Mouse (Mus musculus) MEL (cell line): ENCODE results near the gene Zgrf1. TPM values are rescaled to one million over a fixed set of nuclear protein-coding genes. Genes with fewer than 3 reads are reported as not detected.

Experiments
- DNase-seq: peaks from one replicate; pipeline ENCODE4 v3.0.0; 2011; ENCODE audit warnings: low read depth, low spot score
- H3K27ac ChIP-seq: 2 replicates; pipeline ENCODE4 v1.5.1; 2012; ENCODE audit warnings: low read depth, mild to moderate bottlenecking, control low read depth, low read length, moderate library complexity; ENCODE audit not compliant: control insufficient read depth
- H3K27me3 ChIP-seq, 2 experiments: fragments of 150-350 bp in 1 of 2; sonication (generic) in 1 of 2; 2 replicates each; pipeline ENCODE4 v1.6.1; 2012; ENCODE audit warnings: low read length in 2 of 2, mild to moderate bottlenecking in 2 of 2, improper control_type of control experiment in 1 of 2, moderate library complexity in 1 of 2; ENCODE audit not compliant: insufficient read depth in 2 of 2, control insufficient read depth in 1 of 2
- H3K36me3 ChIP-seq, 2 experiments: 2 replicates each; pipeline ENCODE4 v1.6.1; 2012 to 2014; ENCODE audit warnings: low read length in 2 of 2, improper control_type of control experiment in 1 of 2, inconsistent platforms in 1 of 2, mild to moderate bottlenecking in 1 of 2; ENCODE audit not compliant: insufficient read depth in 2 of 2, control insufficient read depth in 1 of 2
- H3K4me1 ChIP-seq, 2 experiments: fragments of 150-350 bp in 1 of 2; sonication (generic) in 1 of 2; 2 replicates each; pipeline ENCODE4 v1.6.1; 2012; ENCODE audit warnings: low read length in 2 of 2, improper control_type of control experiment in 1 of 2, mild to moderate bottlenecking in 1 of 2; ENCODE audit not compliant: insufficient read depth in 2 of 2, control insufficient read depth in 1 of 2
- H3K4me3 ChIP-seq, 2 experiments: fragments of 150-350 bp in 1 of 2; sonication (generic) in 1 of 2; 2 replicates each; pipeline ENCODE4 v1.5.1; 2012; ENCODE audit warnings: low read depth in 2 of 2, low read length in 2 of 2, mild to moderate bottlenecking in 2 of 2, moderate library complexity in 2 of 2, control low read depth in 1 of 2, improper control_type of control experiment in 1 of 2; ENCODE audit not compliant: control insufficient read depth in 1 of 2, insufficient read depth in 1 of 2
- H3K79me2 ChIP-seq: 2 replicates; pipeline ENCODE4 v1.6.1; 2012; ENCODE audit warnings: mild to moderate bottlenecking, low read length, moderate library complexity; ENCODE audit not compliant: control insufficient read depth, poor library complexity, insufficient read depth
- H3K9ac ChIP-seq: 2 replicates; pipeline ENCODE4 v1.6.1; 2012; ENCODE audit warnings: low read depth, mild to moderate bottlenecking, control low read depth, low read length, moderate library complexity; ENCODE audit not compliant: control insufficient read depth, poor library complexity, severe bottlenecking
- H3K9me3 ChIP-seq: fragments of 150-350 bp; sonication (generic); replicated peaks from 2 replicates; pipeline ENCODE4 v1.6.1; 2012; ENCODE audit warnings: mild to moderate bottlenecking, low read length, improper control_type of control experiment, moderate library complexity; ENCODE audit not compliant: insufficient read depth
- BHLHE40 ChIP-seq: IDR thresholded peaks from 2 replicates; pipeline ENCODE4 v1.6.1; 2012; ENCODE audit warnings: low read depth, mild to moderate bottlenecking, inconsistent platforms, low read length, improper control_type of control experiment, borderline replicate concordance
- CHD2 ChIP-seq: IDR thresholded peaks from 2 replicates; pipeline ENCODE4 v1.6.1; 2011; ENCODE audit warnings: low read length, improper control_type of control experiment
- CTCF ChIP-seq, 3 experiments: IDR thresholded peaks in 2 of 3; conservative IDR thresholded peaks in 1 of 3; 2 replicates each; pipeline ENCODE4 v1.5.1; 2011 to 2012; ENCODE audit warnings: low read length in 3 of 3, low read depth in 2 of 3, mild to moderate bottlenecking in 2 of 3, improper control_type of control experiment in 1 of 3, inconsistent platforms in 1 of 3, mixed read lengths in 1 of 3, moderate library complexity in 1 of 3; ENCODE audit not compliant: control insufficient read depth in 1 of 3, insufficient read depth in 1 of 3, poor library complexity in 1 of 3, severe bottlenecking in 1 of 3
- E2F4 ChIP-seq: IDR thresholded peaks from 2 replicates; pipeline ENCODE4 v1.6.1; 2011; ENCODE audit warnings: low read depth, low read length, improper control_type of control experiment, borderline replicate concordance
- ELF1 ChIP-seq: IDR thresholded peaks from 2 replicates; pipeline ENCODE4 v1.6.1; 2014; ENCODE audit warnings: low read depth, mild to moderate bottlenecking, inconsistent platforms, low read length, improper control_type of control experiment, moderate library complexity
- EP300 ChIP-seq, 2 experiments: IDR thresholded peaks; 2 replicates each; pipeline ENCODE4 v1.6.1; 2011; ENCODE audit warnings: improper control_type of control experiment in 2 of 2, low read length in 2 of 2, low read depth in 1 of 2, mild to moderate bottlenecking in 1 of 2
- ETS1 ChIP-seq: IDR thresholded peaks from 2 replicates; pipeline ENCODE4 v1.6.1; 2012; ENCODE audit warnings: low read depth, mild to moderate bottlenecking, inconsistent platforms, low read length, improper control_type of control experiment, moderate library complexity
- GABPA ChIP-seq: IDR thresholded peaks from 2 replicates; pipeline ENCODE4 v1.6.1; 2012; ENCODE audit warnings: low read depth, mild to moderate bottlenecking, inconsistent platforms, low read length, improper control_type of control experiment, moderate library complexity
- HCFC1 ChIP-seq: IDR thresholded peaks from 2 replicates; pipeline ENCODE4 v1.6.1; 2012; ENCODE audit warnings: low read depth, mild to moderate bottlenecking, inconsistent platforms, low read length, improper control_type of control experiment, moderate library complexity
- JUND ChIP-seq: IDR thresholded peaks from 2 replicates; pipeline ENCODE4 v1.6.1; 2011; ENCODE audit warnings: low read depth, mild to moderate bottlenecking, improper control_type of control experiment, low read length
- MAFK ChIP-seq: IDR thresholded peaks from 2 replicates; pipeline ENCODE4 v1.6.1; 2011; ENCODE audit warnings: low read depth, mild to moderate bottlenecking, low read length, improper control_type of control experiment, borderline replicate concordance
- MAX ChIP-seq: IDR thresholded peaks from 2 replicates; pipeline ENCODE4 v1.6.1; 2011; ENCODE audit warnings: low read length, improper control_type of control experiment
- MAZ ChIP-seq: IDR thresholded peaks from 2 replicates; pipeline ENCODE4 v1.6.1; 2012; ENCODE audit warnings: low read depth, mild to moderate bottlenecking, inconsistent platforms, low read length, improper control_type of control experiment
- MEF2A ChIP-seq: IDR thresholded peaks from 2 replicates; pipeline ENCODE4 v1.6.1; 2014; ENCODE audit warnings: low read depth, mild to moderate bottlenecking, inconsistent platforms, low read length, improper control_type of control experiment; ENCODE audit not compliant: poor library complexity, insufficient replicate concordance, severe bottlenecking; ENCODE audit errors: extremely low read depth
- MXI1 ChIP-seq: IDR thresholded peaks from 2 replicates; pipeline ENCODE4 v1.6.1; 2011; ENCODE audit warnings: mild to moderate bottlenecking, low read depth, low read length, improper control_type of control experiment
- MYB ChIP-seq: IDR thresholded peaks from 2 replicates; pipeline ENCODE4 v1.6.1; 2011; ENCODE audit warnings: mild to moderate bottlenecking, low read depth, low read length, improper control_type of control experiment
- MYC ChIP-seq: IDR thresholded peaks from 2 replicates; pipeline ENCODE4 v1.6.1; 2011; ENCODE audit warnings: low read depth, mild to moderate bottlenecking, low read length, improper control_type of control experiment, moderate library complexity
- NRF1 ChIP-seq: IDR thresholded peaks from 2 replicates; pipeline ENCODE4 v1.6.1; 2014; ENCODE audit warnings: low read depth, mild to moderate bottlenecking, inconsistent platforms, low read length, improper control_type of control experiment, moderate library complexity; ENCODE audit not compliant: poor library complexity, insufficient read depth, severe bottlenecking
- POLR2A ChIP-seq, 2 experiments: IDR thresholded peaks; 2 replicates each; pipeline ENCODE4 v1.6.1; 2011 to 2012; ENCODE audit warnings: low read length in 2 of 2, mild to moderate bottlenecking in 2 of 2, control low read depth in 1 of 2, improper control_type of control experiment in 1 of 2, low read depth in 1 of 2, moderate library complexity in 1 of 2; ENCODE audit not compliant: control insufficient read depth in 1 of 2, insufficient read depth in 1 of 2, poor library complexity in 1 of 2
- POLR2AphosphoS5 ChIP-seq: IDR thresholded peaks from 2 replicates; pipeline ENCODE4 v1.6.1; 2012; ENCODE audit warnings: low read depth, borderline replicate concordance, mild to moderate bottlenecking, inconsistent platforms, low read length, moderate library complexity, mixed read lengths
- RAD21 ChIP-seq: IDR thresholded peaks from 2 replicates; pipeline ENCODE4 v1.6.1; 2011; ENCODE audit warnings: mild to moderate bottlenecking, low read depth, low read length, improper control_type of control experiment
- RCOR1 ChIP-seq: IDR thresholded peaks from 2 replicates; pipeline ENCODE4 v1.6.1; 2012; ENCODE audit warnings: low read depth, mild to moderate bottlenecking, inconsistent platforms, low read length, improper control_type of control experiment
- SIN3A ChIP-seq: IDR thresholded peaks from 2 replicates; pipeline ENCODE4 v1.6.1; 2012; ENCODE audit warnings: low read length, improper control_type of control experiment, inconsistent platforms
- TAL1 ChIP-seq: IDR thresholded peaks from 2 replicates; pipeline ENCODE4 v1.6.1; 2012; ENCODE audit warnings: mild to moderate bottlenecking, inconsistent platforms, low read length, moderate library complexity, mixed read lengths
- TBP ChIP-seq: IDR thresholded peaks from 2 replicates; pipeline ENCODE4 v1.8.0; 2011; ENCODE audit warnings: low read depth, low read length, improper control_type of control experiment
- UBTF ChIP-seq: IDR thresholded peaks from 2 replicates; pipeline ENCODE4 v1.6.1; 2012; ENCODE audit warnings: low read depth, mild to moderate bottlenecking, inconsistent platforms, low read length, improper control_type of control experiment, moderate library complexity, borderline replicate concordance; ENCODE audit not compliant: insufficient read depth
- USF2 ChIP-seq, 2 experiments: IDR thresholded peaks; 2 replicates each; pipeline ENCODE4 v1.6.1; 2011 to 2012; ENCODE audit warnings: improper control_type of control experiment in 2 of 2, low read length in 2 of 2, borderline replicate concordance in 1 of 2, inconsistent platforms in 1 of 2, low read depth in 1 of 2, mild to moderate bottlenecking in 1 of 2; ENCODE audit not compliant: insufficient read depth in 1 of 2
- polyA plus RNA-seq, 2 experiments: library from polyadenylated mRNA; stranded (reverse) in 1 of 2; unstranded in 1 of 2; fragments of >175 nt in 1 of 2; fragments of >200 nt in 1 of 2; gene quantifications; 2 replicates each; pipeline versions ENCODE4 v1.2.1 to v1.2.4; 2012; ENCODE audit warnings: low replicate concordance in 2 of 2, low read depth in 1 of 2; ENCODE audit not compliant: insufficient read length in 2 of 2, insufficient read depth in 1 of 2, missing spikeins in 1 of 2
- total RNA-seq: library from RNA; depleted of rRNA; stranded (reverse); fragments of 300-350 nt; gene quantifications from 2 replicates; pipeline ENCODE4 v1.2.3, GENCODE M21; 2012

Gene Zgrf1
- total and polyA plus RNA-seq, 3 experiments = 6.7 to 8.2 TPM; not detected in 1

- Histone ChIP-seq H3K36me3 (peaks cover 0 to 4% of the 10 kb centered on the region in 2 experiments; a peak in 2 of 4 replicates), H3K9ac (no peak overlapping the region), H3K4me3 (no peak overlapping the region), H3K79me2 (no peaks in the 10 kb centered on the region), H3K27ac (no peak overlapping the region), H3K27me3 (no peaks in the 10 kb centered on the region), H3K9me3 (no peaks in the 10 kb centered on the region), H3K4me1 (peaks cover 4 to 9% of the 10 kb centered on the region in 2 experiments)
- no peak for TF ChIP-seq MYC
- no peak for TF ChIP-seq POLR2AphosphoS5
- TF ChIP-seq BHLHE40 = no peak
- no peak for TF ChIP-seq TBP
- TF ChIP-seq E2F4 = no peak
- TF ChIP-seq HCFC1 = no peak
- no peak for TF ChIP-seq CHD2
- TF ChIP-seq RCOR1 = no peak
- no peak for TF ChIP-seq TAL1
- TF ChIP-seq MXI1 = no peak
- no peak for TF ChIP-seq MEF2A
- TF ChIP-seq POLR2A (IDR thresholded peaks at IDR 0.05; ENCODE audit: control insufficient read depth in 1 of 2, insufficient read depth in 1 of 2, low read depth in 1 of 2, low read length in 2 of 2, poor library complexity in 1 of 2) = no peak
- no peak for TF ChIP-seq MAZ
- no peak for TF ChIP-seq SIN3A
- no peak for TF ChIP-seq ETS1
- no peak for TF ChIP-seq MAX
- TF ChIP-seq GABPA = no peak
- DNase-seq = no peak
Observed at GRCm38 (mm10) chr3:127511786-127512746, 41.2 kb upstream of the Zgrf1 start.

DNA sequence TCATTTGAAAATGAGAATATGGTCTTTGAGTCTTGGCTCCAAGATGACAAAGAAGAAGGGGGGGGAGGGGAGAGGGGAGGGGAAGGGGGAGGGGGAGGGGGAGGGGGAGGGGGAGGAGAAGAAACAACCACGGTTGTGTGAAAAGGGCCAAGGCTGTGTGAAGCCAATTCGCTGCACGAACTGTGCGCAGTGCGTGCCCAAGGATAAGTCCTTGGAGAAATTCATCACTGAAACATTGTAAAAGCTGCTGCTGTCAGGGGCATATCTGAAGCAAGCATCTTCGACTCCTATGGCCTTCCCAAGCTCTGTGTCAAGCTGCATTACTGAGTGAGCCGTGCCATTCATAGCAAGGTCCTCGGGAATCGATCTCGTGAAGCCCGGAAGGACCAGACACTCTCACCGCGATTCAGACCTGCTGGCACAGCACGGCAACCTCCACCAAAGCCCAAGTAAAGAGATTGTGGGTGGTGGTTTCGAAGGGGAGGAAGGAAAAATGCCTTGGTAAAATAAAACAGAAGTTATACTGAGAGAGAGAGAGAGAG lies 40.4 kb upstream of the Zgrf1 start:
- no peak for DNase-seq
- TF ChIP-seq POLR2A (IDR thresholded peaks at IDR 0.05; ENCODE audit: control insufficient read depth in 1 of 2, insufficient read depth in 1 of 2, low read depth in 1 of 2, low read length in 2 of 2, poor library complexity in 1 of 2) (no peak), NRF1 (no peak), UBTF (no peak), EP300 (IDR thresholded peaks at IDR 0.05; ENCODE audit: low read depth in 1 of 2, low read length in 2 of 2) (no peak), MEF2A (no peak), RAD21 (no peak), MXI1 (no peak), CHD2 (no peak), JUND (no peak), CTCF (IDR thresholded peaks at IDR 0.05 in 2 of 3, conservative IDR thresholded peaks at IDR 0.05 in 1 of 3; ENCODE audit: control insufficient read depth in 1 of 3, insufficient read depth in 1 of 3, low read depth in 2 of 3, low read length in 3 of 3, poor library complexity in 1 of 3, severe bottlenecking in 1 of 3) (no peak), TBP (no peak), MAFK (no peak), MYB (no peak), HCFC1 (no peak), USF2 (IDR thresholded peaks at IDR 0.05; ENCODE audit: borderline replicate concordance in 1 of 2, insufficient read depth in 1 of 2, low read depth in 1 of 2, low read length in 2 of 2) (no peak), ELF1 (no peak)
- H3K36me3 ChIP-seq = peaks cover 0 to 4% of the 10 kb centered on the region in 2 experiments; a peak in 2 of 4 replicates
- H3K27ac ChIP-seq = no peak overlapping the region
- H3K79me2 ChIP-seq = no peaks in the 10 kb centered on the region
- H3K9me3 ChIP-seq = no peaks in the 10 kb centered on the region
- no peak overlapping the region for H3K9ac ChIP-seq
- no peak overlapping the region for H3K4me3 ChIP-seq
- H3K4me1 ChIP-seq = peaks cover 4 to 9% of the 10 kb centered on the region in 2 experiments
- H3K27me3 ChIP-seq = no peaks in the 10 kb centered on the region
